Mouse (Mus musculus) heart, postnatal 10 days (tissue): Measurements from ENCODE around the gene Olfr1195. TPM values are rescaled to one million over a fixed set of nuclear protein-coding genes. Genes with fewer than 3 reads are reported as not detected.
"Not testable (repeated sequence)": the region's sequence is repeated elsewhere in the genome, so short reads cannot be mapped to it uniquely, and the experiment has no call there.

Experiments
- DNase-seq, 2 experiments: peaks; one replicate each; pipeline ENCODE4 v3.0.0; 2021
- intact Hi-C: fragments of 180-260 bp; cut with DNase I; formaldehyde crosslinking; loops from one replicate; pipeline ENCODE4 v1.15.1; 2025
- total RNA-seq, 2 experiments: library from RNA; stranded (reverse); gene quantifications; 2 replicates each; pipeline ENCODE4 v1.2.3; 2021

The Olfr1195 gene
- not detected for total RNA-seq

- DNase-seq, result no peak
- intact Hi-C loops, result no loop called here
Observed at GRCm38 (mm10) chr2:88689087-88689486, at the start of gene Olfr1195. Olfr1195 (minus strand) TSS chr2:88689187.

- intact Hi-C loops, result no loop called here
- DNase-seq, result no peak
Observed at GRCm38 (mm10) chr2:88732266-88732665, 43.3 kb upstream of the Olfr1195 start, which contains the start of gene Olfr1197. Olfr1197 (minus strand) TSS chr2:88732366.

GRCm38 (mm10) chr2:88704497-88704896, 15.5 kb upstream of the Olfr1195 start, which contains the start of gene Olfr1196:
Olfr1196 (minus strand) TSS chr2:88704597.
- DNase-seq, result no peak
- intact Hi-C loops, result no loop called here

GRCm38 (mm10) chr2:88675328-88675727, 13.7 kb downstream of the Olfr1195 start, which contains the start of gene Olfr1193:
Olfr1193 (plus strand) TSS chr2:88675628.
- DNase-seq, intact Hi-C loops: not testable (repeated sequence)

GRCm38 (mm10) chr2:88648209-88648608, 40.8 kb downstream of the Olfr1195 start, which contains the start of gene Olfr1192-ps1:
Olfr1192-ps1 (plus strand) TSS chr2:88648509.
- DNase-seq, result no peak
- intact Hi-C loops, result no loop called here

- intact Hi-C loops, DNase-seq: not testable (repeated sequence)
Observed at GRCm38 (mm10) chr2:88640242-88640641, 48.7 kb downstream of the Olfr1195 start, which contains the start of gene Olfr1191-ps1. Olfr1191-ps1 (plus strand) TSS chr2:88640542.

Other genes starting within 250 kb of the Olfr1195 start
- gene Gm13757, start 240.1 kb downstream of the Olfr1195 start, total RNA-seq, result not detected
- not detected for gene Olfr1183, start 234.3 kb downstream of the Olfr1195 start, total RNA-seq
- gene Olfr1184, start 205.6 kb downstream of the Olfr1195 start, total RNA-seq, result not detected
- not detected for gene Olfr1185-ps1, start 195.9 kb downstream of the Olfr1195 start, total RNA-seq
- gene Olfr1186, start 170.6 kb downstream of the Olfr1195 start, total RNA-seq, result not detected
- gene Olfr1188, start 132.3 kb downstream of the Olfr1195 start, total RNA-seq, result not detected
- not detected for gene Olfr1189, start 102.7 kb downstream of the Olfr1195 start, total RNA-seq
- under 1 TPM in 1 of 2 experiments, not detected in 1; 0.05 TPM for gene Olfr1191-ps1, start 48.6 kb downstream of the Olfr1195 start, total RNA-seq
- gene Olfr1192-ps1, start 40.7 kb downstream of the Olfr1195 start, total RNA-seq, result not detected
- not detected for gene Olfr1193, start 13.6 kb downstream of the Olfr1195 start, total RNA-seq
- gene Olfr1196, start 15.4 kb upstream of the Olfr1195 start, total RNA-seq, result not detected
- not detected for gene Olfr1197, start 43.2 kb upstream of the Olfr1195 start, total RNA-seq
- not detected for gene Olfr1198, start 62.2 kb upstream of the Olfr1195 start, total RNA-seq
- gene Olfr1199, start 71.3 kb upstream of the Olfr1195 start, total RNA-seq, result not detected
- not detected for gene Olfr1200, start 81.3 kb upstream of the Olfr1195 start, total RNA-seq
- gene Olfr1201, start 103.8 kb upstream of the Olfr1195 start, total RNA-seq, result not detected
- gene Olfr1202, start 125.3 kb upstream of the Olfr1195 start, total RNA-seq, result not detected
- not detected for gene Olfr1205, start 140.6 kb upstream of the Olfr1195 start, total RNA-seq
- not detected for gene Olfr1204, start 160.1 kb upstream of the Olfr1195 start, total RNA-seq
- gene Olfr1206, start 174.0 kb upstream of the Olfr1195 start, total RNA-seq, result not detected
- not detected for gene Olfr1208, start 213.1 kb upstream of the Olfr1195 start, total RNA-seq
- gene Olfr1209, start 226.0 kb upstream of the Olfr1195 start, total RNA-seq, result not detected
- gene Olfr1211, start 248.9 kb upstream of the Olfr1195 start, total RNA-seq, result not detected